Mouse (Mus musculus): Measurements from ENCODE around the gene Mpc1. TPM values are rescaled to one million over a fixed set of nuclear protein-coding genes. Genes with fewer than 3 reads are reported as not detected.
"Not testable (repeated sequence)": the region's sequence is repeated elsewhere in the genome, so short reads cannot be mapped to it uniquely, and the experiment has no call there.

Gene Mpc1
- total and polyA plus RNA-seq, 3 experiments, result 66.7 to 232 (median 77.4) TPM

GRCm38 (mm10) chr17:8328511-8329174 lies 45.9 kb downstream of the Mpc1 start:
- peaks cover 23 to 45% of the 10 kb centered on the region in 2 experiments for H3K36me3 ChIP-seq (replicated peaks in 1 of 2; ENCODE audit: control insufficient read depth in 1 of 2, insufficient read depth in 1 of 2, low read length in 1 of 2)
- no peaks in the 10 kb centered on the region for H3K27me3 ChIP-seq (replicated peaks)
- H3K9me3 ChIP-seq (replicated peaks; ENCODE audit: low read length), result peaks cover 7% of the 10 kb centered on the region
- no peak overlapping the region for H3K4me3 ChIP-seq (replicated peaks in 1 of 3; ENCODE audit: low read depth in 2 of 3, low read length in 2 of 3, poor library complexity in 1 of 3)
- no peak for DNase-seq (ENCODE audit: extremely low read depth)
- dilution Hi-C loops (cut with MboI; ENCODE audit: extremely low pct_ligation_motif_present, extremely low pct_unique_long_range_greater_than_20kb, low sequenced_read_pairs), result no loop called here
- no peak for TF ChIP-seq NRF1 (IDR thresholded peaks at IDR 0.05; ENCODE audit: low read depth, low read length)
- TF ChIP-seq CTCF (conservative IDR thresholded peaks at IDR 0.05 in 1 of 2, IDR thresholded peaks at IDR 0.05 in 1 of 2; ENCODE audit: low read depth in 2 of 2, low read length in 2 of 2), result peak in 1 of 2 experiments; percentile 50; a peak in 2 of 4 replicates
- TF ChIP-seq SMC3 (IDR thresholded peaks at IDR 0.05; ENCODE audit: low read depth, low read length), result peak; percentile 48
- TF ChIP-seq CHD2 (IDR thresholded peaks at IDR 0.05; ENCODE audit: low read length), result no peak
- TF ChIP-seq RAD21 (IDR thresholded peaks at IDR 0.05; ENCODE audit: low read depth, low read length), result peak; percentile 17
- no peak for TF ChIP-seq MAZ (IDR thresholded peaks at IDR 0.05; ENCODE audit: low read depth, low read length)
- in situ Hi-C loops (cut with MboI; ENCODE audit: low pct_ligation_motif_present, low pct_unique_long_range_greater_than_20kb, low sequenced_read_pairs), result no loop called here
- H3K4me2 ChIP-seq (ENCODE audit: insufficient read depth, low read depth, poor library complexity, severe bottlenecking), result no peak overlapping the region
- H3K27ac ChIP-seq (ENCODE audit: insufficient read depth, low read depth), result no peak overlapping the region
- no peaks in the 10 kb centered on the region for H3K4me1 ChIP-seq (ENCODE audit: control insufficient read depth in 1 of 2, insufficient read depth in 2 of 2)
- H3K79me2 ChIP-seq (replicated peaks; ENCODE audit: control insufficient read depth, extremely low read depth, insufficient read depth, poor library complexity, severe bottlenecking), result no peaks in the 10 kb centered on the region
- H3K9ac ChIP-seq (ENCODE audit: insufficient read depth, low read depth), result no peak overlapping the region

DNA sequence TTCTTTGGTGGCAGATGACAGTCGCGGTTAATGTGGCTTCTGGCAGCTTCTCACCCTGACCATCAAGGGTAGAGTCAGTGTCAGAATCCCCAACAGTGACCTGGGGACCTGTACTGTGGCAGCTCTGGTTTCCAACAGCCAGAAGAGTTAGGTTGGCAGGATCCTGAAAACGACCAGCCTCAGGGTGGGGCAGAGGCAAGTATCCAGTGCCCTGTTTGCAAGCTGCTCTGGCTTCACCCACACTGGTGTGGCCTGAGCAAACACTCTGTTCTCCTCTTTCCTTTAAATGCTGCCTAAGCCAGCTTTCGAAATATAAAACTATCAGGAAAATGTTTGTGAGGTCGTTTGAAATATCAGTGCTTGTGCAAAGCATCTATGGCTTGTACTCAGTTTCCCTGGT lies 47.9 kb downstream of the Mpc1 start:
- in situ Hi-C loops (cut with MboI; ENCODE audit: low pct_ligation_motif_present, low pct_unique_long_range_greater_than_20kb, low sequenced_read_pairs) (no loop called here), dilution Hi-C loops (cut with MboI; ENCODE audit: extremely low pct_ligation_motif_present, extremely low pct_unique_long_range_greater_than_20kb, low sequenced_read_pairs) (no loop called here)
- no peak for DNase-seq (ENCODE audit: extremely low read depth)
- no peak overlapping the region for H3K9ac ChIP-seq (ENCODE audit: insufficient read depth, low read depth)
- no peaks in the 10 kb centered on the region for H3K79me2 ChIP-seq (replicated peaks; ENCODE audit: control insufficient read depth, extremely low read depth, insufficient read depth, poor library complexity, severe bottlenecking)
- H3K4me2 ChIP-seq (ENCODE audit: insufficient read depth, low read depth, poor library complexity, severe bottlenecking), result no peak overlapping the region
- no peak overlapping the region for H3K27ac ChIP-seq (ENCODE audit: insufficient read depth, low read depth)
- TF ChIP-seq BHLHE40 (IDR thresholded peaks at IDR 0.05; ENCODE audit: low read depth, low read length) (no peak), ELF1 (IDR thresholded peaks at IDR 0.05; ENCODE audit: low read depth, low read length) (no peak), MEF2A (IDR thresholded peaks at IDR 0.05; ENCODE audit: borderline replicate concordance, low read depth, low read length) (no peak), ZKSCAN1 (IDR thresholded peaks at IDR 0.05; ENCODE audit: borderline replicate concordance, low read depth, low read length) (no peak), JUN (IDR thresholded peaks at IDR 0.05; ENCODE audit: insufficient read depth, low read depth, low read length) (no peak), TCF12 (IDR thresholded peaks at IDR 0.05; ENCODE audit: low read depth, low read length) (no peak), NELFE (IDR thresholded peaks at IDR 0.05; ENCODE audit: low read depth, low read length) (no peak), POLR2A (IDR thresholded peaks at IDR 0.05; ENCODE audit: low read depth, low read length) (no peak), HCFC1 (IDR thresholded peaks at IDR 0.05; ENCODE audit: low read depth, low read length) (no peak)
- no peaks in the 10 kb centered on the region for H3K27me3 ChIP-seq (replicated peaks)
- peaks cover 7% of the 10 kb centered on the region for H3K9me3 ChIP-seq (replicated peaks; ENCODE audit: low read length)
- H3K4me1 ChIP-seq (ENCODE audit: control insufficient read depth in 1 of 2, insufficient read depth in 2 of 2), result no peaks in the 10 kb centered on the region
- no peak overlapping the region for H3K4me3 ChIP-seq (replicated peaks in 1 of 3; ENCODE audit: low read depth in 2 of 3, low read length in 2 of 3, poor library complexity in 1 of 3)
- peaks cover 11 to 25% of the 10 kb centered on the region in 2 experiments for H3K36me3 ChIP-seq (replicated peaks in 1 of 2; ENCODE audit: control insufficient read depth in 1 of 2, insufficient read depth in 1 of 2, low read length in 1 of 2)

- DNase-seq (ENCODE audit: extremely low read depth); H3K9me3 ChIP-seq (replicated peaks; ENCODE audit: low read length); in situ Hi-C loops (cut with MboI; ENCODE audit: low pct_ligation_motif_present, low pct_unique_long_range_greater_than_20kb, low sequenced_read_pairs): not testable (repeated sequence)
Observed at GRCm38 (mm10) chr17:8337159-8337558, 54.5 kb downstream of the Mpc1 start, which contains the start of gene Prr18. Prr18 (plus strand) TSS chr17:8337459.

More at GRCm38 (mm10) chr17:8337159-8337558, 54.5 kb downstream of the Mpc1 start, which contains the start of gene Prr18:
- H3K4me2 ChIP-seq (ENCODE audit: insufficient read depth, low read depth, poor library complexity, severe bottlenecking); dilution Hi-C loops (cut with MboI; ENCODE audit: extremely low pct_ligation_motif_present, extremely low pct_unique_long_range_greater_than_20kb, low sequenced_read_pairs); H3K79me2 ChIP-seq (replicated peaks; ENCODE audit: control insufficient read depth, extremely low read depth, insufficient read depth, poor library complexity, severe bottlenecking); H3K27ac ChIP-seq (ENCODE audit: insufficient read depth, low read depth); H3K27me3 ChIP-seq (replicated peaks); H3K4me1 ChIP-seq (ENCODE audit: control insufficient read depth in 1 of 2, insufficient read depth in 2 of 2); H3K9ac ChIP-seq (ENCODE audit: insufficient read depth, low read depth); H3K4me3 ChIP-seq (replicated peaks in 1 of 3; ENCODE audit: low read depth in 2 of 3, low read length in 2 of 3, poor library complexity in 1 of 3): not testable (repeated sequence)
- peaks cover 0 to 16% of the 10 kb centered on the region in 2 experiments for H3K36me3 ChIP-seq (replicated peaks in 1 of 2; ENCODE audit: control insufficient read depth in 1 of 2, insufficient read depth in 1 of 2, low read length in 1 of 2)

Measured in CH12.LX (cell line).